Mouse (Mus musculus) ES-CJ7 (cell line): ENCODE measurements around the gene Olfr293.

ENCODE experiments used
- DNase-seq: peaks from one replicate; pipeline ENCODE4 v3.0.0; 2011; ENCODE audit warnings: low read depth, low spot score

Gene Olfr293

DNA sequence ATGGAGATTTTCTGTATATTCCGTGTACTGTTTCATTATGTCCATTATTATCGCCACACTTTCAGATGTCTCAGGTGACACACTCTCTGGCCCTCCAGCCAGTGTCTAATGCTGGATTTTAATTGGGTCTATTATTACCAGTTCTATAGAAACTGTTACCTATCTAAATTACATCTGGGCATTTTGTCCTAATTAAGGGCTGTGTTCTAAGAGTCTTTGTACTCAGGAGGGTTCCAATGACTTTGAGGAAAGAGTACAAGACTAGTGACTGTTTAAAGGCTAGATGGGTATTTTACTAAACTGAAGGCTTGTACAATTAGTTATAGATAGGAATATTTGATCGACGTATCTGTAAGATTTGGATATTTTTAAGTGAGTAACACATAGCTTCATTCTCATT lies at the start of gene Olfr293:
Gene Olfr293 (plus strand): TSS at position 301 of the 400 bp plus-strand sequence.
- no peak for DNase-seq

DNA sequence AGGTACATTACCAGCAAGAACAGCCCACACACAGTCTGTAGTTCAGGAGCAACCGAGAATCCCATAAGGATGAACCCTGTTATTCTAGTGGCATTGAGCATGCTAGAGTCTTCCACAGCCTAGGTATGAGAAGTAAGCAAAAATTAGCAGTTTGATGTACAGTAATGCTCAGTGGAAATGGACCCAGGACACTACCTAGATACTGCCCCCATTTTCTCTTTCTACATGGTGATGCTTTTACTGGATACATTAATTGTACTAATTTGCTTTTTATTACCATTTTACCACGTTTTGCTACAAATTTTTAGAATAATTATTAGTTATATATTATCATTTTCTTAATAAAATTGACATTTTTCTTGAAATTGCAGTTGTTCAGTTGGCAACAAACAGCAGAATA lies 32.3 kb upstream of the Olfr293 start, which contains the start of gene Olfr294:
Gene Olfr294 (minus strand): TSS at position 101 of the 400 bp plus-strand sequence.
- DNase-seq = no peak

- no peak for DNase-seq
These were observed 39.2 kb downstream of the Olfr293 start, which contains the start of gene Olfr292 for GRCm38 (mm10) chr7:86688030-86688429. TSS of gene Olfr292 (plus strand) at chr7:86688330.
